Mouse (Mus musculus) gonadal fat pad, adult 2 months (tissue): Measurements from ENCODE around the gene Cdc123. TPM values are rescaled to one million over a fixed set of nuclear protein-coding genes. Genes with fewer than 3 reads are reported as not detected.
"Not testable (repeated sequence)": the region's sequence is repeated elsewhere in the genome, so short reads cannot be mapped to it uniquely, and the experiment has no call there.

Experiments used
- DNase-seq: peaks from one replicate; pipeline ENCODE4 v3.0.0-alpha.2; 2012; ENCODE audit warnings: low read depth
- polyA plus RNA-seq: library from polyadenylated mRNA; depleted of rRNA; stranded (reverse); fragments of >200 nt; gene quantifications from 2 replicates; pipeline ENCODE4 v1.2.3, GENCODE M21; 2012; rRNA removed

The Cdc123 gene
- polyA plus RNA-seq = 122 and 134 TPM in 2 replicates

- peak; percentile 78 for DNase-seq
These were observed at the start of gene Cdc123, which contains the start of gene Nudt5 for GRCm38 (mm10) chr2:5844873-5845631. Gene Cdc123, minus strand, starts transcription at chr2:5845164. Gene Nudt5, plus strand, starts transcription at chr2:5845019.

- DNase-seq = peak; percentile 33
These were observed 49.3 kb upstream of the Cdc123 start for GRCm38 (mm10) chr2:5894296-5894695.

GRCm38 (mm10) chr2:5889412-5889811 is 44.4 kb upstream of the Cdc123 start:
- no peak for DNase-seq

- DNase-seq = no peak
These were observed 43.9 kb upstream of the Cdc123 start for GRCm38 (mm10) chr2:5888865-5889264.

- DNase-seq = no peak
These were observed 32.5 kb upstream of the Cdc123 start for GRCm38 (mm10) chr2:5877446-5877845.

- no peak for DNase-seq
These were observed 24.8 kb upstream of the Cdc123 start for GRCm38 (mm10) chr2:5869746-5870145.

- no peak for DNase-seq
These were observed 22.7 kb upstream of the Cdc123 start for GRCm38 (mm10) chr2:5867681-5868080.

- no peak for DNase-seq
These were observed 17.9 kb upstream of the Cdc123 start, which contains the start of gene Gm13199 for GRCm38 (mm10) chr2:5862834-5863233. Gene Gm13199, minus strand, starts transcription at chr2:5862934.

- no peak for DNase-seq
These were observed 6.9 kb upstream of the Cdc123 start for GRCm38 (mm10) chr2:5851866-5852265.

GRCm38 (mm10) chr2:5851116-5851515 is 6.2 kb upstream of the Cdc123 start:
- no peak for DNase-seq

GRCm38 (mm10) chr2:5845826-5846225 is 862 bp upstream of the Cdc123 start:
- DNase-seq = no peak

GRCm38 (mm10) chr2:5844181-5844872 is 637 bp downstream of the Cdc123 start:
- no peak for DNase-seq

GRCm38 (mm10) chr2:5840815-5841214 is 4.1 kb downstream of the Cdc123 start:
- DNase-seq = no peak

- no peak for DNase-seq
These were observed 19.6 kb downstream of the Cdc123 start for GRCm38 (mm10) chr2:5825265-5825913.

GRCm38 (mm10) chr2:5824685-5825084 is 20.3 kb downstream of the Cdc123 start:
- DNase-seq = no peak

GRCm38 (mm10) chr2:5824213-5824612 is 20.8 kb downstream of the Cdc123 start:
- DNase-seq = no peak

- DNase-seq = no peak
These were observed 22.5 kb downstream of the Cdc123 start for GRCm38 (mm10) chr2:5822449-5822848.

GRCm38 (mm10) chr2:5821264-5821663 is 23.7 kb downstream of the Cdc123 start:
- DNase-seq = no peak

- DNase-seq = no peak
These were observed 33.7 kb downstream of the Cdc123 start for GRCm38 (mm10) chr2:5811235-5811782.

GRCm38 (mm10) chr2:5810036-5810718 is 34.8 kb downstream of the Cdc123 start:
- no peak for DNase-seq

- DNase-seq = not testable (repeated sequence)
These were observed 38.8 kb downstream of the Cdc123 start for GRCm38 (mm10) chr2:5806201-5806600.

- no peak for DNase-seq
These were observed 39.7 kb downstream of the Cdc123 start for GRCm38 (mm10) chr2:5805228-5805627.
